Mouse (Mus musculus): ENCODE results near the gene Snx13. TPM values are rescaled to one million over a fixed set of nuclear protein-coding genes. Genes with fewer than 3 reads are reported as not detected.

Gene Snx13
- total RNA-seq (2021) = 10 to 100 TPM; 40.1 to 46.7 TPM

GRCm38 (mm10) chr12:35046999-35047319 is at the start of gene Snx13:
TSS of gene Snx13 (plus strand) at chr12:35047186.
- peak; percentile 93 for DNase-seq
- intact Hi-C loops (cut with DNase I) = no loop called here

GRCm38 (mm10) chr12:34997597-34998182 is 49.3 kb upstream of the Snx13 start:
- no peak for DNase-seq
- intact Hi-C loops (cut with DNase I) = no loop called here

DNA sequence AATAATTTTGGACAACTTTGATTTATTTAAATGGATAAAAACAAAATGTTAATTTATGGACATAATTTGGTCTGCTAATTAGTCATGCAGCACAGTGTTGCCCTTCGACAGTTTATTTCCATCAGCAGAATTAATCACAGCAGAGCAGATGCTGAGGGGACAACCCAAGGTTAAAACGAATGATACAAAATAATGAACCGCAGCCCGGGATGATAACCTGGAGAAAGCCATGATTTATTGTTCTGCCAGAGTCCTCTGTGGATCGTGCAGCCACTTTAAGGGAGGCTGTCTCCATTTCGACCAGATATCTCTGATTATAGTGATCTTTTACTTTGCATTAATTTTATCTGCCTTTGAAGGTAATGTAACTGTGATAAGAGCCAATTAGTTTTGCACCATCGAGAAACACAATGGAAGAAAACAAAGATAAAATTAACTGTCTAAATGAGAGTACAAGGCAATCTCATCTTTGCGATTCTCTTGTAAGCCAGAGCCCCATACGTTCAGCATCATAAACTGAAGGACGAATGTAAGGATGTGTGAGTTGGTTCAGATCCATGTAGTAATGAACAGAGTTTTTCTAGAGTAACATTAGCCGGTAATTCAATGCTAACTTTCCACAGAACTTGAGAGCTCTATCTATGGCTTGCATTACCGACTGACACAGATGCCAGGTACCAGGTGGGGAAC is 48.1 kb upstream of the Snx13 start:
- intact Hi-C loops (cut with DNase I) = no loop called here
- no peak for DNase-seq

GRCm38 (mm10) chr12:35000323-35000722 is 46.7 kb upstream of the Snx13 start:
- intact Hi-C loops (cut with DNase I) = no loop called here
- DNase-seq = no peak

DNA sequence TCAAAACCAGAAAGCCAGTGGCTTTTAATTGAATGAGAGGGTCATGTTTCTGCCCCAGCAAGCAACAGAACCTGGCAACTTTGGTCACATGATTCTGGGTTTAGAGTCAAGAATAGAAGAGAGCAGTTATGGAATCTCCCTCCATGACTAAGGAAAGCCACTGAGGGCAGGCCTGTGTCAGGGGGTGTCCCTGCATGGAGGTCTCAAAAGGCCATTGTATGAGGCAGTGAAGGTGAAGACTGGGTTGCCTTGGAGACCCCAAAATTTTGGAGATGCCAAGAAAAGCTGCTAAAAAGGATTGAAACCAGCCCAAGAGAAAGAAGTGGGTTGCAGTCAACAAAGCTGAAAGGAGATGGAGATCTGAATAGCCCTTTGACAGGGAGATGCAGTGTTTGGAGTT is 41.2 kb upstream of the Snx13 start:
- no peak for DNase-seq
- intact Hi-C loops (cut with DNase I) = no loop called here

DNA sequence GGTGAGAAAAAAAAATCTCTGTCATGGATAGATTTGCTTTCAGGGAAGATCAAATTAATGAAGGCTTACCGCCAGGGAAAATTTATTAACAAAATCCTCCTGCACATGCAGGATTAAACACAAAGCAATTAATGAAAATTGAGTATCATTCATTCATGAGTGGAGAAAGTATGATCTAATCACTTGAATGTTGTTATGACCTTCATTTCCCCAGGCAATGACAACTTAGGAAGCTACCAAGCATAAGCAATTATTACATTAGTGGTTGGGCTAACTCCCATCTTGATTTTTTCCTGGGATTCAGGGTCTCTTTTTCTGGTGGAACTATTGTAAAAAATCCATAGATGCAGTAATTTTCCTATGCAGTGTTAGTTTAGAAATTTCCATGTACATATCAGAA is 39.1 kb upstream of the Snx13 start:
- intact Hi-C loops (cut with DNase I) = no loop called here
- no peak for DNase-seq

DNA sequence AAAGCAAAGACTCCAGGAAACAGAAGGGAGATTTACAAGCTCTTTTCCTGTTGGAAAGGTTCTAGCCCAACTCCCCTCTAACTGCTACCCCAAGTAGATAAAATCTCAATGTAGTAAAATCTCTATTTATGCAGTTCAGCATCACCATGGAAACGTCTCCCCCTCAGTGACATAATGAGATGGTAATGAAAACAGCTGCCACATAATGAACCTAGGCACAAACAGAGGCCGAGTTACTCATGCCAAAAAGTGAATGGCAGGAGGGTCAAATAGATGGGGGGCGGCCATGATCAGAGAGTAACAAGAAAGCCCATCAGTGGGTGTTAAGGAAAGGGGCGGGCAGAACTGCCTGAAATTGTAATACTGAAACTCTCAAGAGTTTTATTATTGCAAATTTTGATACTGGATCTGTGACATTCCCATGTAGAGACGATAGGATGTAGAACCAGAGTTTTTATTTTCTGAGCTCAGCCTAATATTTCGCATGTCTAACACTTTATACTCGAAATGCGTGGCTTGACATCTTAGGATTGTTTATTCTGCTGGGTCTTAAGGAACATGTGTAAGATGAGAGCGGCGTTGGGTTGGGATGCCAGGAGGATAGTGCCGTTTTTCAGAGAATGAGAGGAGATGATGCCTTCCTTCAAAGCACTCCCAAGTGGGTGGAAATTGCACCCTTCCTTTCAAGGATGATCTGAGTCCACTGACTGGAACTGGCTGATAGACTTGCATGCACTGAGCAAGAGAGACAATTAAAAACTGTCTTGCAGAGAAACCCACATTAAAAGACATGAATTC is 38.4 kb upstream of the Snx13 start:
- intact Hi-C loops (cut with DNase I) = no loop called here
- peak; percentile 45 for DNase-seq

DNA sequence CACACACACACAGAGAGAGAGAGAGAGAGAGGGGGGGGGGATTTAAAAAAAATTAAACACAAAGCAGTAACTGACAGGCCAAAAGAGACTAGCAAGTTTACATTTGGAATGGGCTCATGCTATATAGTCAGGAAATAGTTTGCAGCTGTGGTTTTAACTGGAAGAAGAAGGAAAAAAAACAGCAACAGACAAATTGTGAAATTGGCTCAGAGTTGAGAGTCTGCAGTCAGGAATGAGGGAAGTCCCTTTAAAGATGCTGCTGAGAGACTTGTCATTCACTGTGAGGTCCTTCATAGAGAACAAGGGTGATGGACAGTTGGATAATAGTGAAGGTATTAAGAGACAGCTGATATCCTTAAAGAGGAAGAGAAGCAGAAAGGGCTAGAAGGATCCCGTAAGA is 35.5 kb upstream of the Snx13 start:
- no peak for DNase-seq
- intact Hi-C loops (cut with DNase I) = loop anchor here (10.0 kb wide), 2 partner anchors 107 to 173 kb away; no protein-coding TSS in a partner anchor

DNA sequence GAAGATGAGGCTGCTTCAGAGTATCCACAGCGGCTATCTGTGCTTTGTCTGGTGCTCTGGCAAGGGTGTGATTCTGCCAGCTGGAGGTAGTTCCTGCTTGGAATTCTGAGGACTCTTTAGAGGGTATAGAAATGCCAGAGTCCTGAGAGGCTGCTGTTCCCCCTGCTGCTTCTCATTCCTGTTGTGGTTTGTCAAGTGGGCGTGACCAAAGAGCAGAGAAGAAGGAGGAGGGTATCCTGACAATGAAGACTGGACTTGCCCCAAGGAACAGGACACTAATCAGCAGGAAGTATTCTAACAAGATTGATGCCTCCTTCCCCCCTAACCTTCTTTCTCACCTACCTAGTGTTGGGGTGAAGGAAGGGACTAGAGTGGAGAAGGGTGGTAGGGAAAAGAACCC is 33.0 kb upstream of the Snx13 start:
- intact Hi-C loops (cut with DNase I) = loop anchor here (10.0 kb wide), 2 partner anchors 109 to 171 kb away; no protein-coding TSS in a partner anchor
- no peak for DNase-seq

- intact Hi-C loops (cut with DNase I) = loop anchor here (2.0 to 10.0 kb wide), 3 partner anchors 111 to 351 kb away; no protein-coding TSS in a partner anchor
- DNase-seq = no peak
These were observed 30.9 kb upstream of the Snx13 start for GRCm38 (mm10) chr12:35016056-35016455.

GRCm38 (mm10) chr12:35016481-35017250 is 30.3 kb upstream of the Snx13 start:
- DNase-seq = no peak
- intact Hi-C loops (cut with DNase I) = loop anchor here (2.0 to 10.0 kb wide), 3 partner anchors 112 to 352 kb away; no protein-coding TSS in a partner anchor

DNA sequence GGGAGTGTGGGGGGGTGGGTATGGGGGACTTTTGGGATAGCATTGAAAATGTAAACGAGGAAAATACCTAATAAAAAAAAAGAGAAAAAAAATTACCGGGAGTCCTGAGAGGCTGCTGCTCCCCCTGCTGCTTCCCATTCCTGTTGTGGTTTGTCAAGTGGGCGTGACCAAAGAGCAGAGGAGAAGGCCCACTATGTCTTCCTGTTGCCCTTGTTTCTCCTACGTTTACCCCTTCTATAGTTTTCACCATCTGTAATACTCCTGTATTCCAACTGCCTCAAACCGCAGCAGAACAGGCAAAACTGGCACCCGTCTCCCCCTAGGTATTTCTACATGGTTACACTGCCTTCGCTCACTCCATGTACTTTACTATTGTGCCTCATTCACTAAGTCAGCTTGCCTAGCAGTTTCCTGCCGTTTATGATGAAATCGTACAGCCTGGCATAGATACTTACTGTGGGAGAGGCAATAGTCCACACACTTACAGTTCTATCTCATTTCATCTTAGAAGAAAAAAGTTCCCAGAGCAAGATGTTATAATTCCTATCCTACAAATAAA is 28.2 kb upstream of the Snx13 start:
- intact Hi-C loops (cut with DNase I) = loop anchor here (10.0 kb wide), 2 partner anchors 114 to 166 kb away; no protein-coding TSS in a partner anchor

GRCm38 (mm10) chr12:35021285-35021684 is 25.7 kb upstream of the Snx13 start:
- DNase-seq = no peak
- intact Hi-C loops (cut with DNase I) = no loop called here

More for the DNA sequence above, 28.2 kb upstream of the Snx13 start:
- no peak for DNase-seq

GRCm38 (mm10) chr12:35022066-35022465 is 24.9 kb upstream of the Snx13 start:
- intact Hi-C loops (cut with DNase I) = no loop called here

DNA sequence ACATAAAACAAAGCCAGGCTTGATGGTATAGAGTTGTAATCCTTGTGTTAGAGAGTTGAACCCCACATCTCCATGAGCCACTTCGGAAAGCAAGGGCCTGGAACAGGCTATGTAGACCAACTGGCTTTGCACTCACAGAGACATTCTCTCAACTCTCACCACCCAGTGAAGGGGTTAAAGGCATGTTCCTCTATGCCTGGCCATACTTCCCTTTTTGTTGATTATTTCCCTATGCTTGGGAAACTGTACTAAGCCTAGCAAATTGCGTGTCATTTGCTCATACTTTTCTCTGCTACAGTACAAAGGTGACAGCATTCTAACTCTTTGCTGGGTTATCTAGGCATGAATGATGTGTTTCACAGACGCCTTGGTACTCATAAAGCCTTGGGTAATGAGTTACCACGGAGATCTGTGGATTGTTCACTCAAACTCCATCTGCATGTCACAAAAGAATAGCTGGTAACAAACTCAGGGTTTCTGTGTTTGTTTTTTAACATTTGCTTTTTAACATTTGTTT is 21.0 kb upstream of the Snx13 start:
- no peak for DNase-seq
- intact Hi-C loops (cut with DNase I) = no loop called here

More at GRCm38 (mm10) chr12:35022066-35022465, 24.9 kb upstream of the Snx13 start:
- DNase-seq = no peak

DNA sequence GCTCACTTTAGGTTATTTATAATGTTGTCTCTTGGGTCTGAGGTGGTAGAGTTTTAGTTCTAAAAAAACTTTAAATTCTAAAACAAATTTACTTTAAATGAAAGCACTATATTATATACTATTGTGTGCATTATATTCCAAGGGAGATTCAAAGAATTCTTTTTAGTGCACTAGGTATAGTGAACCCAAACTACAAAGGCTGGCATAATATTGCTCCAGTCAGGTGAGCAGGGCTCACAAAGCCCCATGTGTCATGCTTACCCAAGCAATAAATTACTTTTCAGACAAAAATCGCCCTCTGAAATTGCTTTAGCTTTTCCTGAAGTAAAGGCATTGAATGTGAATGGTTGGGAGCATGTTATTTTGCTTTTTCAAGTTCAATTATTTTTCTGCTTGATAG is 19.5 kb upstream of the Snx13 start:
- DNase-seq = no peak
- intact Hi-C loops (cut with DNase I) = no loop called here

DNA sequence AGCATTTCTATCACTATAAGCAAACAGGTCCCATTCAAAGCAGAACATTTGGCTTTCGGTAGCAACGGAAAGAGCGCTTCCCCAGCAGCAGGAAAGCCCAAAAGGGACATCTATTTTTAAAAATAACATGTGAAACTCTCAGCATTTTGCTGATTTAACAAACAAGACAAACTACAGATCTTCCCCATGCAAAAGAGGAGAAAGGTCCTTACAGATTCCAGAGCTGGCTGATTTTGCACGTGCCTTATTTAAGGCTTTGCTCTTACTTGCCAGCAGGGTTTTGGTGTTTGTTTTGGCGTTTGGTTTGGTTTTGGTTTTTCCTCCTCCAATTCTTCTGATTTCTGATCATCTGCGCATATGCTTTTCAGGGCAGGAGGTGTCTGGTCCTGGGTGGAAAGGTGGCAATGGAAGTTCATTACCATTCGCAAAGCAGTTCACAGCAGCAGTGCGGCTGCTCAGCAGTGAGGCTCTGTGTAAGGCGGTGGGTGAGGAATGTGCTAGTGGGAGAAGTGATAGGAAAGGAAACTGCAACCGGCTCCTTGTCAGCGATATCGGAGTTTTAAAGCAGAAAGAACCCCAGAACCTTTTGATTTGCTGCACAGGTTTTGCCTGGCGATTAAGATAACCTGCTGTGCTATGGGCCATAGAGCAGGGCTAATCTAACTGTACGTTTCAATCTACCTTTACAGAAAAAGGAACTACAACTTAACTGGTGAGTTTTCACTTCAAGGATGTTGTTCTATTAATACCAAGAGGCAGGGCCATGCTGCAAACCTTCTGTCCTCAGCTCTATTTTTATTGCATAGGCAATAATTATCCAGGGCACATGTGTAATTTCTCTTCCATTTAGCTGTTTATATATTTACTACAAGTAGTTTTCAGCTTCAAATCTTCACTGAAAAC is 8.1 kb upstream of the Snx13 start:
- DNase-seq = no peak
- intact Hi-C loops (cut with DNase I) = no loop called here

DNA sequence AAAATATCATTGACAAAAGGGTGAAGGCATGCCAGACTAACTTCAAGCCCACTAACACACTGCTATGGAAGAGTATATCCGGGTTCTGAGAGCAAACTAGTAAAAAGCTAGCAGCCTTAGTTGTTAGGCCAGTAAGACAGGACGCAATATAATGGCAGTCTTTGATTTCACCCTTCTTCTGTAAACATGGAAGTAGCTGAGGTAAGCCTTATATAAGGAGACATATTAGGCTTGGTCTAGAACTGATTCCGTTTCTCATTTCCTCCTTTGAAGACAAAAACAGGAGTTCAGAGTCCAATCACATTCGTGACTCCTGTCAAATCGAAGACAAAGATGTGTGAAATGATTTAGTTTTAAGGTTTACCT is 7.4 kb upstream of the Snx13 start:
- DNase-seq = no peak
- intact Hi-C loops (cut with DNase I) = no loop called here

GRCm38 (mm10) chr12:35041964-35042363 is 5.0 kb upstream of the Snx13 start:
- no peak for DNase-seq
- intact Hi-C loops (cut with DNase I) = no loop called here
